Comparison of ENCODE assay signal across 8 mouse cellular contexts in genomic region chr15:102004189-102004588, GRCm38 (mm10). TPM values are rescaled to one million over a fixed set of nuclear protein-coding genes. Genes with fewer than 3 reads are reported as not detected.
A peak's percentile ranks its signal among the peaks of the same experiment; 100 is the strongest.
DNase-seq lines count a peak whose midpoint lies in the region; ATAC-seq lines count a peak whose summit lies in the region.

TSS of gene Krt8 (minus strand) at chr15:102004482.

- peak within 1 kb of the TSS; percentile 76 for H3K4me2 ChIP-seq in heart, embryonic 11.5 days
- H3K4me2 ChIP-seq in limb, embryonic 12.5 days = peak within 1 kb of the TSS; percentile 60
- peak within 1 kb of the TSS; percentile 45 for H3K4me2 ChIP-seq in midbrain, embryonic 15.5 days

- H3K36me3 ChIP-seq in heart, embryonic 11.5 days (ENCODE audit: control insufficient read depth, insufficient read depth, low read length) = no peaks in the 10 kb centered on the region
- H3K36me3 ChIP-seq in hindbrain, embryonic 10.5 days = no peaks in the 10 kb centered on the region
- H3K36me3 ChIP-seq in limb, embryonic 12.5 days = no peaks in the 10 kb centered on the region
- no peaks in the 10 kb centered on the region for H3K36me3 ChIP-seq in midbrain, embryonic 15.5 days (replicated peaks)

- peak within 1 kb of the TSS; percentile 48 for H3K4me3 ChIP-seq in heart, embryonic 11.5 days (ENCODE audit: low read depth, low read length)
- H3K4me3 ChIP-seq in hindbrain, embryonic 10.5 days = peak within 1 kb of the TSS; percentile 46
- peak within 1 kb of the TSS; percentile 36 for H3K4me3 ChIP-seq in limb, embryonic 12.5 days (replicated peaks)
- H3K4me3 ChIP-seq in midbrain, embryonic 15.5 days = peak within 1 kb of the TSS; percentile 12; the same call in 1 of the 2 replicates

- intact Hi-C loops in left cerebral cortex, postnatal 4 days (cut with DNase I) = no loop called here

- 17% methylated on average over 11 of the region's 11 CpGs for WGBS in heart, embryonic 11.5 days (ENCODE audit: insufficient replicate concordance)
- WGBS in hindbrain, embryonic 10.5 days = 16% methylated on average over 11 of the region's 11 CpGs
- WGBS in limb, embryonic 12.5 days = 13% methylated on average over 11 of the region's 11 CpGs
- 19% methylated on average over 11 of the region's 11 CpGs for WGBS in midbrain, embryonic 15.5 days

- H3K9ac ChIP-seq in heart, embryonic 11.5 days (ENCODE audit: low read depth, low read length) = peak within 1 kb of the TSS; percentile 72
- peak within 1 kb of the TSS; percentile 50; the same call in 1 of the 2 replicates for H3K9ac ChIP-seq in limb, embryonic 12.5 days (replicated peaks)
- H3K9ac ChIP-seq in midbrain, embryonic 15.5 days = no peak within 1 kb of the TSS

- no peak for DNase-seq in heart, postnatal 4 days
- DNase-seq in hindbrain, embryonic 10.5 days (ENCODE audit: low spot score) = no peak
- no peak for DNase-seq in Muller cell, postnatal 12 days (ENCODE audit: inconsistent ontology term)
- no peak for DNase-seq in natural killer cell, adult 2 months (ENCODE audit: low spot score in 2 of 2)
- DNase-seq in left cerebral cortex, postnatal 4 days = no peak

- peaks cover 6% of the 10 kb centered on the region for H3K4me1 ChIP-seq in heart, embryonic 11.5 days (ENCODE audit: control insufficient read depth, insufficient read depth, low read length)
- H3K4me1 ChIP-seq in hindbrain, embryonic 10.5 days (replicated peaks) = peaks cover 64% of the 10 kb centered on the region
- H3K4me1 ChIP-seq in limb, embryonic 12.5 days (replicated peaks) = peaks cover 36% of the 10 kb centered on the region
- peaks cover 8% of the 10 kb centered on the region for H3K4me1 ChIP-seq in midbrain, embryonic 15.5 days

- H3K27me3 ChIP-seq in heart, embryonic 11.5 days (ENCODE audit: control insufficient read depth, insufficient read depth, low read length) = peaks cover 31% of the 10 kb centered on the region
- peaks cover 81% of the 10 kb centered on the region for H3K27me3 ChIP-seq in hindbrain, embryonic 10.5 days (ENCODE audit: insufficient read depth, poor library complexity, severe bottlenecking)
- peaks cover 70% of the 10 kb centered on the region for H3K27me3 ChIP-seq in limb, embryonic 12.5 days
- H3K27me3 ChIP-seq in midbrain, embryonic 15.5 days (replicated peaks) = peaks cover 64% of the 10 kb centered on the region

- ATAC-seq in heart, embryonic 11.5 days (replicated peaks; ENCODE audit: insufficient number of reproducible peaks, low FRiP score, low TSS enrichment) = 0 out of 2 replicates have a peak, but pooled peaks have one; percentile 32
- ATAC-seq in limb, embryonic 12.5 days (ENCODE audit: insufficient number of reproducible peaks, insufficient read depth, low FRiP score, low TSS enrichment, low read depth) = no peak
- ATAC-seq in midbrain, embryonic 15.5 days (replicated peaks) = no peak

- H3K9me3 ChIP-seq in heart, embryonic 11.5 days (replicated peaks; ENCODE audit: control insufficient read depth, low read length) = no peaks in the 10 kb centered on the region
- H3K9me3 ChIP-seq in hindbrain, embryonic 10.5 days = no peaks in the 10 kb centered on the region
- H3K9me3 ChIP-seq in limb, embryonic 12.5 days = no peaks in the 10 kb centered on the region
- H3K9me3 ChIP-seq in midbrain, embryonic 15.5 days = no peaks in the 10 kb centered on the region

- no peak within 1 kb of the TSS for H3K27ac ChIP-seq in heart, embryonic 11.5 days (ENCODE audit: low read depth, low read length)
- H3K27ac ChIP-seq in hindbrain, embryonic 10.5 days = peak within 1 kb of the TSS; percentile 56
- H3K27ac ChIP-seq in limb, embryonic 12.5 days = no peak within 1 kb of the TSS
- H3K27ac ChIP-seq in midbrain, embryonic 15.5 days = no peak within 1 kb of the TSS

RNA-seq across cellular contexts. Expression of gene Krt8, which starts in this region (rescaled TPM):
- polyA plus RNA-seq in heart, embryonic 11.5 days (2014; fragmentation: Nextera tagmentation; extraction: Ambion mirVana) = 30.4 and 36.8 TPM in 2 replicates
- total RNA-seq in heart, postnatal 4 days (2021) = 1 to 10 TPM; 6.2 to 6.4 TPM
- polyA plus RNA-seq in hindbrain, embryonic 10.5 days (2016; fragmentation: Nextera tagmentation; extraction: Ambion mirVana) = 43.1 and 55.5 TPM in 2 replicates
- 10.3 and 11.3 TPM in 2 replicates for polyA plus RNA-seq in limb, embryonic 12.5 days (2016; fragmentation: Nextera tagmentation; extraction: Ambion mirVana)
- 1.8 and 2.0 TPM in 2 replicates for polyA plus RNA-seq in midbrain, embryonic 15.5 days (2015; fragmentation: Nextera tagmentation; extraction: Ambion mirVana)
- total RNA-seq in left cerebral cortex, postnatal 4 days (2021) = under 1 TPM in 1 of 2 experiments, not detected in 1; 0.18 TPM

Comparison
In these comparisons a context has a peak if more than half of its experiments do, and no peak if none do; other contexts are left out.
1. RNA of gene Krt8 (total RNA-seq): 6.2 to 6.4 TPM in heart, postnatal 4 days; 0.18 TPM in left cerebral cortex, postnatal 4 days; every median in the first group is over 4 times any median in the second.
2. Peak in every context shown above with its lines, with median percentiles within 50 percentile points of each other: H3K4me2 ChIP-seq and H3K4me3 ChIP-seq.